Mouse (Mus musculus) spleen, adult 2 months (tissue): Measurements from ENCODE around the gene Cct3.

Experiments used
- CTCF ChIP-seq: fragments of 200-500 bp; IDR thresholded peaks from 2 replicates; pipeline ENCODE4 v1.5.1; 2011; ENCODE audit warnings: mild to moderate bottlenecking, inconsistent platforms; ENCODE audit not compliant: insufficient read depth, insufficient read length, insufficient replicate concordance; ENCODE audit errors: extremely low read depth
- POLR2A ChIP-seq: fragments of 200-500 bp; IDR thresholded peaks from 2 replicates; pipeline ENCODE4 v1.6.1; 2011; ENCODE audit warnings: low read depth, low read length, inconsistent platforms

DNA sequence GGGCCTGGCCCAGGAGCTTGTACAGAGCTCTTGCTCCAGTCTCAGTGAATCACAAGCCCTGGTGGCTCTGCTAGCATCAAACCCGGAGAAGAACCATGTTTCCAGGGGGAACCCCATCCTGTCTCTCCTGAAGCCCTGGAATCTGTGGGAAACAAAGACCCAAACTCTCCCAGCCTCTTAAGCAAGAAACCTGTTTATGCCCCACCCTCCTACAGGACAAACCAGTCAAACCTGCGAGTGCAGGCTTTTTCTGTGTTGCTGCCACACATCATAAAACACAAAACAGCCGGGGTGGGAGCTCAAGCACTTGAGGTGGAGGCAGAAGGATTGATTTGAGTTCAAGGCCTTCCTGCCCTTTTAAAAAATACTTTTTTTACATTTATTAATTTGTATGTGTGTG is 34.6 kb upstream of the Cct3 start:
- TF ChIP-seq POLR2A: no peak
- no peak for TF ChIP-seq CTCF
